Mouse (Mus musculus) intestine, embryonic 16.5 days (tissue): ENCODE measurements around the gene Ptprc. TPM values are rescaled to one million over a fixed set of nuclear protein-coding genes. Genes with fewer than 3 reads are reported as not detected.

Source experiments
- ATAC-seq: fragments of 200-750 bp; cut with Nextera tagmentation; 2 replicates; pipeline ENCODE4 v1.8.0; 2017; ENCODE audit warnings: moderate TSS enrichment, moderate library complexity
- H3K27ac ChIP-seq: fragments of 300-500 bp; sonication (generic); 2 replicates; pipeline ENCODE4 v1.5.1; 2014; ENCODE audit warnings: mild to moderate bottlenecking, low read length
- H3K27me3 ChIP-seq: fragments of 300-500 bp; sonication (generic); replicated peaks from 2 replicates; pipeline ENCODE4 v1.6.1; 2014; ENCODE audit warnings: low read length, control low read depth, mixed read lengths; ENCODE audit not compliant: control insufficient read depth, insufficient read depth
- H3K36me3 ChIP-seq: fragments of 300-500 bp; sonication (generic); 2 replicates; pipeline ENCODE4 v1.6.1; 2014; ENCODE audit warnings: low read length, control low read depth; ENCODE audit not compliant: control insufficient read depth, insufficient read depth
- H3K4me1 ChIP-seq: fragments of 300-500 bp; sonication (generic); 2 replicates; pipeline ENCODE4 v1.6.1; 2014; ENCODE audit warnings: low read length, control low read depth, mixed read lengths; ENCODE audit not compliant: control insufficient read depth, insufficient read depth
- H3K4me2 ChIP-seq: fragments of 300-500 bp; sonication (generic); 2 replicates; pipeline ENCODE4 v1.6.1; 2014; ENCODE audit warnings: low read depth, low read length, control low read depth
- H3K4me3 ChIP-seq: fragments of 300-500 bp; sonication (generic); 2 replicates; pipeline ENCODE4 v1.5.1; 2014; ENCODE audit warnings: mild to moderate bottlenecking, low read length
- H3K9ac ChIP-seq: fragments of 300-500 bp; sonication (generic); 2 replicates; pipeline ENCODE4 v1.6.1; 2014; ENCODE audit warnings: low read depth, low read length
- H3K9me3 ChIP-seq: fragments of 300-500 bp; sonication (generic); 2 replicates; pipeline ENCODE4 v1.6.1; 2016; ENCODE audit warnings: low read length, control low read depth; ENCODE audit not compliant: control insufficient read depth
- WGBS: fragments of 180-500 bp; shearing (Covaris S2); extraction: QIAGEN DNeasy Blood & Tissue Kit; methylation state at CpG from one replicate; pipeline ENCODE4 v1.1.7; 2014; 5-methylcytosine and 5-hydroxymethylcytosine counted together
- polyA plus RNA-seq: library from polyadenylated mRNA; unstranded; fragments of >200 nt; fragmentation: Nextera tagmentation; extraction: Ambion mirVana; gene quantifications from 2 replicates; pipeline ENCODE4 v1.2.1, GENCODE M21; 2015

The Ptprc gene
- polyA plus RNA-seq, 1 experiment from 2014 or later = 5.1 TPM

- no peak overlapping the region for H3K4me3 ChIP-seq
- no peak for ATAC-seq
Measured at GRCm38 (mm10) chr1:138157709-138158108, 17.8 kb downstream of the Ptprc start.

GRCm38 (mm10) chr1:138157008-138157407, 18.5 kb downstream of the Ptprc start:
- Histone ChIP-seq H3K4me3 (no peak overlapping the region), H3K27me3 (no peaks in the 10 kb centered on the region), H3K36me3 (no peaks in the 10 kb centered on the region), H3K27ac (no peak overlapping the region), H3K4me2 (no peak overlapping the region), H3K9me3 (no peaks in the 10 kb centered on the region), H3K9ac (no peak overlapping the region), H3K4me1 (no peaks in the 10 kb centered on the region)
- WGBS = 81% methylated on average over 3 of the region's 3 CpGs
- ATAC-seq = no peak

More at GRCm38 (mm10) chr1:138157709-138158108, 17.8 kb downstream of the Ptprc start:
- 65% methylated on average over 2 of the region's 2 CpGs for WGBS
- H3K36me3 ChIP-seq = no peaks in the 10 kb centered on the region
- no peaks in the 10 kb centered on the region for H3K4me1 ChIP-seq
- H3K27ac ChIP-seq = no peak overlapping the region
- no peak overlapping the region for H3K4me2 ChIP-seq
- no peak overlapping the region for H3K9ac ChIP-seq
- no peaks in the 10 kb centered on the region for H3K27me3 ChIP-seq
- H3K9me3 ChIP-seq = no peaks in the 10 kb centered on the region

GRCm38 (mm10) chr1:138154185-138154785, 21.2 kb downstream of the Ptprc start:
- Histone ChIP-seq H3K27me3 (no peaks in the 10 kb centered on the region), H3K9me3 (no peaks in the 10 kb centered on the region), H3K9ac (no peak overlapping the region), H3K36me3 (no peaks in the 10 kb centered on the region), H3K4me2 (no peak overlapping the region), H3K4me3 (no peak overlapping the region), H3K4me1 (no peaks in the 10 kb centered on the region), H3K27ac (no peak overlapping the region)
- WGBS = 68% methylated on average over 1 of the region's 1 CpGs
- no peak for ATAC-seq

GRCm38 (mm10) chr1:138153126-138153525, 22.4 kb downstream of the Ptprc start:
- no peak overlapping the region for H3K27ac ChIP-seq
- no peaks in the 10 kb centered on the region for H3K27me3 ChIP-seq
- no peaks in the 10 kb centered on the region for H3K36me3 ChIP-seq
- no peaks in the 10 kb centered on the region for H3K4me1 ChIP-seq
- no peak for ATAC-seq
- H3K4me2 ChIP-seq = no peak overlapping the region
- no peak overlapping the region for H3K4me3 ChIP-seq
- H3K9me3 ChIP-seq = no peaks in the 10 kb centered on the region
- 62% methylated on average over 4 of the region's 4 CpGs for WGBS
- no peak overlapping the region for H3K9ac ChIP-seq

- Histone ChIP-seq H3K9ac (no peak overlapping the region), H3K4me3 (no peak overlapping the region), H3K9me3 (no peaks in the 10 kb centered on the region), H3K27ac (no peak overlapping the region), H3K36me3 (no peaks in the 10 kb centered on the region), H3K4me2 (no peak overlapping the region), H3K27me3 (no peaks in the 10 kb centered on the region), H3K4me1 (no peaks in the 10 kb centered on the region)
- ATAC-seq = no peak
- 43% methylated on average over 4 of the region's 4 CpGs for WGBS
Measured at GRCm38 (mm10) chr1:138148844-138149243, 26.7 kb downstream of the Ptprc start.

GRCm38 (mm10) chr1:138145571-138145970, 29.9 kb downstream of the Ptprc start:
- Histone ChIP-seq H3K4me1 (no peaks in the 10 kb centered on the region), H3K27me3 (no peaks in the 10 kb centered on the region), H3K4me3 (no peak overlapping the region), H3K9me3 (no peaks in the 10 kb centered on the region), H3K9ac (no peak overlapping the region), H3K36me3 (no peaks in the 10 kb centered on the region), H3K27ac (no peak overlapping the region), H3K4me2 (no peak overlapping the region)
- 58% methylated on average over 2 of the region's 2 CpGs for WGBS
- ATAC-seq = no peak

GRCm38 (mm10) chr1:138145148-138145547, 30.4 kb downstream of the Ptprc start:
- H3K9me3 ChIP-seq = no peaks in the 10 kb centered on the region
- H3K4me2 ChIP-seq = no peak overlapping the region
- H3K36me3 ChIP-seq = no peaks in the 10 kb centered on the region
- H3K27me3 ChIP-seq = no peaks in the 10 kb centered on the region
- WGBS = 88% methylated on average over 3 of the region's 3 CpGs
- H3K4me3 ChIP-seq = no peak overlapping the region
- no peaks in the 10 kb centered on the region for H3K4me1 ChIP-seq
- no peak overlapping the region for H3K27ac ChIP-seq
- ATAC-seq = no peak
- no peak overlapping the region for H3K9ac ChIP-seq

GRCm38 (mm10) chr1:138144365-138144764, 31.1 kb downstream of the Ptprc start:
- Histone ChIP-seq H3K27ac (no peak overlapping the region), H3K36me3 (no peaks in the 10 kb centered on the region), H3K9me3 (no peaks in the 10 kb centered on the region), H3K4me1 (no peaks in the 10 kb centered on the region), H3K27me3 (no peaks in the 10 kb centered on the region), H3K4me3 (no peak overlapping the region), H3K9ac (no peak overlapping the region), H3K4me2 (no peak overlapping the region)
- no peak for ATAC-seq
- 82% methylated on average over 5 of the region's 5 CpGs for WGBS

- Histone ChIP-seq H3K27ac (no peak overlapping the region), H3K9ac (no peak overlapping the region), H3K27me3 (no peaks in the 10 kb centered on the region), H3K4me3 (no peak overlapping the region), H3K36me3 (no peaks in the 10 kb centered on the region), H3K4me1 (no peaks in the 10 kb centered on the region), H3K9me3 (no peaks in the 10 kb centered on the region), H3K4me2 (no peak overlapping the region)
- no peak for ATAC-seq
- 86% methylated on average over 4 of the region's 4 CpGs for WGBS
Measured at GRCm38 (mm10) chr1:138140769-138141168, 34.7 kb downstream of the Ptprc start.

GRCm38 (mm10) chr1:138137696-138138095, 37.8 kb downstream of the Ptprc start:
- Histone ChIP-seq H3K4me2 (no peak overlapping the region), H3K27ac (no peak overlapping the region), H3K4me1 (no peaks in the 10 kb centered on the region), H3K36me3 (no peaks in the 10 kb centered on the region), H3K27me3 (no peaks in the 10 kb centered on the region), H3K4me3 (no peak overlapping the region), H3K9me3 (no peaks in the 10 kb centered on the region), H3K9ac (no peak overlapping the region)
- ATAC-seq = no peak
- WGBS = 87% methylated on average over 4 of the region's 4 CpGs
